Mouse (Mus musculus) cerebellum, adult 2 months (tissue): Measurements from ENCODE around the gene Syne3. TPM values are rescaled to one million over a fixed set of nuclear protein-coding genes. Genes with fewer than 3 reads are reported as not detected.
A peak's percentile ranks its signal among the peaks of the same experiment; 100 is the strongest.

ENCODE experiments used
- DNase-seq, 2 experiments: peaks; one replicate each; pipeline ENCODE4 v3.0.0; 2021
- H3K27ac ChIP-seq: fragments of 200-500 bp; 2 replicates; pipeline ENCODE4 v1.5.1; 2012; ENCODE audit warnings: low read length, control low read depth, inconsistent platforms; ENCODE audit not compliant: insufficient read depth
- H3K27me3 ChIP-seq: fragments of 200-500 bp; 2 replicates; pipeline ENCODE4 v1.6.1; 2012; ENCODE audit warnings: inconsistent platforms, mild to moderate bottlenecking, low read length, moderate library complexity; ENCODE audit not compliant: control insufficient read depth, insufficient read depth
- H3K4me1 ChIP-seq: fragments of 200-500 bp; 2 replicates; pipeline ENCODE4 v1.6.1; 2011; ENCODE audit warnings: low read length; ENCODE audit not compliant: control insufficient read depth, insufficient read depth
- H3K4me3 ChIP-seq: fragments of 200-500 bp; replicated peaks from 2 replicates; pipeline ENCODE3; 2011; ENCODE audit warnings: mild to moderate bottlenecking, low read depth, low read length, control low read depth; ENCODE audit not compliant: insufficient read depth
- CTCF ChIP-seq: fragments of 200-500 bp; IDR thresholded peaks from 2 replicates; pipeline ENCODE4 v1.5.1; 2011; ENCODE audit warnings: low read depth, mild to moderate bottlenecking, control low read depth, low read length, moderate library complexity, borderline replicate concordance; ENCODE audit not compliant: insufficient read depth
- POLR2A ChIP-seq: fragments of 200-500 bp; IDR thresholded peaks from 2 replicates; pipeline ENCODE4 v1.6.1; 2011; ENCODE audit warnings: low read length, control low read depth, borderline replicate concordance; ENCODE audit not compliant: insufficient read depth
- WGBS: fragments of 180-500 bp; shearing (Covaris S2); methylation state at CpG from one replicate; pipeline ENCODE4 v1.1.7; 2018; 5-methylcytosine and 5-hydroxymethylcytosine counted together
- polyA plus RNA-seq: library from polyadenylated mRNA; depleted of rRNA; stranded (reverse); fragments of >200 nt; gene quantifications from 2 replicates; pipeline ENCODE4 v1.2.3, GENCODE M21; 2012

The Syne3 gene
- polyA plus RNA-seq, 1 experiment: 1.2 TPM

DNA sequence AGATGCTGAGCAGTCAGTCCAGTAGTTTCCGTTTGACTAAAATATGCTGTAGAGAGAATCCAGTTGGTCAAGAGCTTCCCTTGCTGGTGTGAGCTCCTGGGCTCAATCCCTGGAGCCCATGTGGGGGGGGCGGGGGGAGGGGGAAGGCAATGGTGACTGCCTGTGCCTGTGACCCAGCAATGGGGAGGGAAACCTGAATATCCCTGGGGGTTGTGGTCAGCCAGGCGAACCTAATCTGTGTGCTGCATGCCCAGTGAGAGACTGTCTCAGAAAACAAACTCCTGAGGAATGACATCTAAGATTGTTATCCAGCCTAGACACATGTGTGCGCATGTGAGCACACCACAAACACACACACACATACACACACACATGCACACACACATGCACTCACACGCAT is 100.6 kb downstream of the Syne3 start:
- H3K27me3 ChIP-seq: no peaks in the 10 kb centered on the region
- TF ChIP-seq CTCF: no peak
- TF ChIP-seq POLR2A: no peak
- no peak overlapping the region for H3K4me3 ChIP-seq
- DNase-seq: no peak
- H3K4me1 ChIP-seq: 0 out of 2 replicates have a peak, but pooled peaks cover 2% of the 10 kb centered on the region
- H3K27ac ChIP-seq: no peak overlapping the region
- 70% methylated on average over 5 of the region's 5 CpGs for WGBS

- TF ChIP-seq CTCF: no peak
- TF ChIP-seq POLR2A: no peak
- DNase-seq: no peak
- no peaks in the 10 kb centered on the region for H3K27me3 ChIP-seq
- H3K4me3 ChIP-seq: no peak overlapping the region
- 0 out of 2 replicates have a peak, but pooled peaks cover 2% of the 10 kb centered on the region for H3K4me1 ChIP-seq
- H3K27ac ChIP-seq: no peak overlapping the region
- WGBS: 45% methylated on average over 15 of the region's 15 CpGs
These were observed 101.4 kb downstream of the Syne3 start for GRCm38 (mm10) chr12:104908024-104908781.

DNA sequence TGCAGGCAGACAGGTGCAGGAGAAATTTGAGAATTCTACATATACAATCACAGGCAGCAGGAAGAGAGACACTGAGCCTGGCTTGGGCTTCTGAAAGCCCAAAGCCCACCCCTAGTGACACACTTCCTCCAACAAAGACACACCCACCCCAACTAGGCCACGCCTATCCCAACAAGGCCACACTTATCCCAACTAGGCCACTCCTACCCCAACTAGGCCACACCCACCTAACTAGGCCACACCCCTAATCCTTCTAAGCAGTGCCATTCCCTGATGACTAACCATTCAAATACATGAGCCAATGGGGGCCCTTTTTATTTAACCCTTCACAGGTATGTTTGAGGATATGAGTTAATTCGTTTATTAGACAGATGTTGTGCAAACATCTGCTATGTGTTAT is 102.5 kb downstream of the Syne3 start:
- Histone ChIP-seq H3K4me1 (no peaks in the 10 kb centered on the region), H3K4me3 (no peak overlapping the region), H3K27me3 (no peaks in the 10 kb centered on the region), H3K27ac (no peak overlapping the region)
- no peak for TF ChIP-seq POLR2A
- no peak for TF ChIP-seq CTCF
- DNase-seq: no peak
- 93% methylated on average over 2 of the region's 2 CpGs for WGBS

DNA sequence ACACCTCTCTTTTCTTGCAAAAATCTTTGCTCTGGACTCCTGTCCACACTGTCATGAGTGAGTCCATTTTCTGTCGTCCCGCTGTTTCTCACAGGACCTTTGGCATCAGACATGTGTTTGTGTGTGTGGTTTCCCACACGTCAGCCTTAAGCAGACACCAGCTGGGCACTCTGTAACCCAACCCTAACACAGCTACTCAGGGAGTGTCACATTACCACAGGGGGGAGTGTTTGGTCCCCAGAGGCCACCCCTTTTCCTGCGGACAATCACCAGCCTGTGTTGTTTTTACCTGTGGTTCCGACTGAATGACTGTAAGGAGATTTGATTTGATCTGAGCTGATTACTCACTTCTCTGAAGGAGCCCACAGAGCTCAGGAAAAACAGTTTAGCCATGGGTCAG is 105.5 kb downstream of the Syne3 start:
- peaks cover 3% of the 10 kb centered on the region; the same call in 1 of the 2 replicates for H3K4me1 ChIP-seq
- no peaks in the 10 kb centered on the region for H3K27me3 ChIP-seq
- DNase-seq: no peak
- H3K27ac ChIP-seq: no peak overlapping the region
- H3K4me3 ChIP-seq: no peak overlapping the region
- WGBS: 68% methylated on average over 5 of the region's 5 CpGs
- TF ChIP-seq POLR2A: no peak

GRCm38 (mm10) chr12:104902392-104903053 is 107.1 kb downstream of the Syne3 start:
- Histone ChIP-seq H3K27ac (no peak overlapping the region), H3K4me1 (peaks cover 3% of the 10 kb centered on the region; the same call in 1 of the 2 replicates), H3K27me3 (no peaks in the 10 kb centered on the region), H3K4me3 (no peak overlapping the region)
- DNase-seq: no peak
- WGBS: 88% methylated on average over 13 of the region's 13 CpGs
- no peak for TF ChIP-seq POLR2A
- no peak for TF ChIP-seq CTCF

- DNase-seq: peak in 1 of 2 experiments; percentile 44
- no peak overlapping the region for H3K4me3 ChIP-seq
- H3K27me3 ChIP-seq: no peaks in the 10 kb centered on the region
- H3K4me1 ChIP-seq: peaks cover 3% of the 10 kb centered on the region; the same call in 1 of the 2 replicates
- no peak overlapping the region for H3K27ac ChIP-seq
- TF ChIP-seq POLR2A (no peak), CTCF (no peak)
- WGBS: 29% methylated on average over 8 of the region's 8 CpGs
These were observed 108.3 kb downstream of the Syne3 start for GRCm38 (mm10) chr12:104901320-104901719.

DNA sequence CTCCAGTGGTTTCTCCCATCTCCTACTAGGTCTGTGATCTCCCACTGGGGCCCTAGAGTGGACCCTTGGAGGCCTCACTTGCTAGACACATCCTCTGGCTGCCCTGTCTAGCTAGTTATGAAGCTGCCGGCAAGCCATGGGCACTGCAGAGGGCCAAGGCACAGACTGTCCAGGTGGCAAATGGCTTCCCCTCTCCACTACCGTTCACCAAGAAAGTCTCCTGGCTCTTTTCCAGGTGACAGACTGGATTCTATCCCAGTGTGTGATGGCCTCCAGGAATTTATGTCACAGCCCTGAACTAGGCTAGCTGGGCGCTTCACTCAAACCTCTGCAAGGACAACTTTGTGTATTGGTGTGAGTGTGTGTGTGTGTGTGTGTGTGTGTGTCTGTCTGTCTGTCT is 109.8 kb downstream of the Syne3 start:
- DNase-seq: peak; percentile 48 to 72
- no peak overlapping the region for H3K4me3 ChIP-seq
- no peak overlapping the region for H3K27ac ChIP-seq
- WGBS: 9% methylated on average over 3 of the region's 3 CpGs
- TF ChIP-seq CTCF (no peak), POLR2A (no peak)
- no peaks in the 10 kb centered on the region for H3K27me3 ChIP-seq
- H3K4me1 ChIP-seq: peaks cover 3% of the 10 kb centered on the region; the same call in 1 of the 2 replicates

DNA sequence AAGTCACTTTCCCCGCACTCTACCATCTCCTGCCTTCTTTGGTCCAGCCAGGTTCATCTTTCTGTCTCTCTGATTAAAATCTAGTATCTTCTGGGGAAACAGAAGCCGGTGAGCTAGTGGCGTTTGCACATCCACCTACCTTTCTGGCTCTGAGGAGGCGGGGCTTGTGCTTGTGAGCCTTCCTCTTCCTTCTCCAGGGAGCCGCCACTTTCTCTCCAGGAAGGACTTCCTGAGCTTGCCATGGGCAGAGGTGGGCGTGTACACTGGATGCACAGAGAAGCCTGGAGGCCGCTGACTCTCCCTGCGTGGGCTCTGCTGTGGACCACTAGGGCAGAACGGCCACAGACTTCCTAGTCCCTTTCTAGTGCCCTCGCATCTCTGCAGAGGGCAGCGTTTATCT is 110.4 kb downstream of the Syne3 start:
- no peak for DNase-seq
- WGBS: 70% methylated on average over 11 of the region's 11 CpGs
- no peak overlapping the region for H3K4me3 ChIP-seq

More for the DNA sequence above, 110.4 kb downstream of the Syne3 start:
- Histone ChIP-seq H3K27ac (no peak overlapping the region), H3K27me3 (no peaks in the 10 kb centered on the region), H3K4me1 (peaks cover 3% of the 10 kb centered on the region; the same call in 1 of the 2 replicates)
- TF ChIP-seq CTCF (no peak), POLR2A (no peak)
